Mouse (Mus musculus): Measurements from ENCODE around the gene Prr15l. TPM values are rescaled to one million over a fixed set of nuclear protein-coding genes. Genes with fewer than 3 reads are reported as not detected.

Gene Prr15l
- polyA plus RNA-seq (2014; fragmentation: Illumina TruSeq; extraction: RNeasy Lipid Tissue Mini Kit (QIAGEN cat#74804); ENCODE audit: low read depth, low replicate concordance), result 32.7 TPM

GRCm38 (mm10) chr11:96928088-96928487 is at the start of gene Prr15l:
Gene Prr15l (plus strand): TSS chr11:96928104.

GRCm38 (mm10) chr11:96916044-96916884 is 11.6 kb upstream of the Prr15l start, which contains the start of gene Cdk5rap3:
Gene Cdk5rap3 (minus strand): TSS chr11:96916496.

GRCm38 (mm10) chr11:96943746-96944304 is 15.9 kb downstream of the Prr15l start, which contains the start of gene Pnpo:
Gene Pnpo (minus strand): TSS chr11:96943986.

DNA sequence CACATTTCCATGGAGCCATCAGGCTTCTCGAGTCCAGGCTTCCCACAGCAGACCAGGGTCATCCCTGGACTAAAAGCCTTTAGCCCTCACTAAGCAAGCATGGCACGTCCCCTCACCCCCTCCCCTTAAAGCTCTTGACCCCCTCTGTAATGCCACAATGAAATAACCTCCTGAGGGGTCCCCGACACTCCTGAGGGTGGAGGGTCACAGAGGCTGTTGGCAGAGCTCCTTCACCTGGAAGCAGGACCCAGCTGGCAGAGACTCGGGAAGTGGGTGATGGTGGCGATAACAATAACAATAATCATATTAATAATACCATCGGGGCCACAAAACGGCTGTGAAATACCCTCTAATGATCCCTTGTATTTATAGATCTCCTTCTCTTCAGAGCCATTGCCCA is 55.0 kb downstream of the Prr15l start, which contains the start of gene Sp2:
Sp2 (minus strand) TSS at position 101 of the 400 bp plus-strand sequence.

Other genes with a start within 250 kb of the Prr15l start
- 41.8 TPM for gene Snx11, start 150.5 kb upstream of the Prr15l start, polyA plus RNA-seq (2014; fragmentation: Illumina TruSeq; extraction: RNeasy Lipid Tissue Mini Kit (QIAGEN cat#74804); ENCODE audit: low read depth, low replicate concordance)
- gene Cbx1, start 139.0 kb upstream of the Prr15l start, polyA plus RNA-seq (2014; fragmentation: Illumina TruSeq; extraction: RNeasy Lipid Tissue Mini Kit (QIAGEN cat#74804); ENCODE audit: low read depth, low replicate concordance), result 45.5 TPM
- 181 TPM for gene Nfe2l1, start 98.1 kb upstream of the Prr15l start, polyA plus RNA-seq (2014; fragmentation: Illumina TruSeq; extraction: RNeasy Lipid Tissue Mini Kit (QIAGEN cat#74804); ENCODE audit: low read depth, low replicate concordance)
- 60.0 TPM for gene Copz2, start 78.2 kb upstream of the Prr15l start, polyA plus RNA-seq (2014; fragmentation: Illumina TruSeq; extraction: RNeasy Lipid Tissue Mini Kit (QIAGEN cat#74804); ENCODE audit: low read depth, low replicate concordance)
- 63.9 TPM for gene Cdk5rap3, start 11.6 kb upstream of the Prr15l start, polyA plus RNA-seq (2014; fragmentation: Illumina TruSeq; extraction: RNeasy Lipid Tissue Mini Kit (QIAGEN cat#74804); ENCODE audit: low read depth, low replicate concordance)
- gene Pnpo, start 15.9 kb downstream of the Prr15l start, polyA plus RNA-seq (2014; fragmentation: Illumina TruSeq; extraction: RNeasy Lipid Tissue Mini Kit (QIAGEN cat#74804); ENCODE audit: low read depth, low replicate concordance), result 40.4 TPM
- 16.7 TPM for gene Sp2, start 54.9 kb downstream of the Prr15l start, polyA plus RNA-seq (2014; fragmentation: Illumina TruSeq; extraction: RNeasy Lipid Tissue Mini Kit (QIAGEN cat#74804); ENCODE audit: low read depth, low replicate concordance)
- gene Sp6, start 85.3 kb downstream of the Prr15l start, polyA plus RNA-seq (2014; fragmentation: Illumina TruSeq; extraction: RNeasy Lipid Tissue Mini Kit (QIAGEN cat#74804); ENCODE audit: low read depth, low replicate concordance), result 1.7 TPM
- 17.2 TPM for gene Scrn2, start 101.8 kb downstream of the Prr15l start, polyA plus RNA-seq (2014; fragmentation: Illumina TruSeq; extraction: RNeasy Lipid Tissue Mini Kit (QIAGEN cat#74804); ENCODE audit: low read depth, low replicate concordance)
- gene Lrrc46, start 113.3 kb downstream of the Prr15l start, polyA plus RNA-seq (2014; fragmentation: Illumina TruSeq; extraction: RNeasy Lipid Tissue Mini Kit (QIAGEN cat#74804); ENCODE audit: low read depth, low replicate concordance), result 21.4 TPM
- gene Mrpl10, start 113.5 kb downstream of the Prr15l start, polyA plus RNA-seq (2014; fragmentation: Illumina TruSeq; extraction: RNeasy Lipid Tissue Mini Kit (QIAGEN cat#74804); ENCODE audit: low read depth, low replicate concordance), result 52.3 TPM
- 29.5 TPM for gene Osbpl7, start 122.5 kb downstream of the Prr15l start, polyA plus RNA-seq (2014; fragmentation: Illumina TruSeq; extraction: RNeasy Lipid Tissue Mini Kit (QIAGEN cat#74804); ENCODE audit: low read depth, low replicate concordance)
- gene Tbx21, start 187.2 kb downstream of the Prr15l start, polyA plus RNA-seq (2014; fragmentation: Illumina TruSeq; extraction: RNeasy Lipid Tissue Mini Kit (QIAGEN cat#74804); ENCODE audit: low read depth, low replicate concordance), result 0.31 TPM
- gene Tbkbp1, start 223.4 kb downstream of the Prr15l start, polyA plus RNA-seq (2014; fragmentation: Illumina TruSeq; extraction: RNeasy Lipid Tissue Mini Kit (QIAGEN cat#74804); ENCODE audit: low read depth, low replicate concordance), result 7.4 TPM